Mouse (Mus musculus): Measurements from ENCODE around the gene Mrpl51. TPM values are rescaled to one million over a fixed set of nuclear protein-coding genes. Genes with fewer than 3 reads are reported as not detected.

Mrpl51 gene
- total RNA-seq, 2 experiments from 2014 or later, result 62.6 to 72.8 TPM

Small RNA genes within 50 kb of the gene (microRNA-seq; reads per million reads assigned to microRNA genes)
- gene Mir3098 (1.1 to 1.7 reads per million in 2 experiments), gene Mir8113 (0 reads per million in 2 experiments)

Other genes with a start within 250 kb of the Mrpl51 start
- gene Cops7a, start 226.3 kb upstream of the Mrpl51 start, total RNA-seq (2021), result 100 to 1,000 TPM; 140 to 142 TPM
- 100 to 1,000 TPM; 130 to 142 TPM for gene Pianp, start 195.1 kb upstream of the Mrpl51 start, total RNA-seq (2021)
- gene Zfp384, start 182.7 kb upstream of the Mrpl51 start, total RNA-seq (2021), result 10 to 100 TPM; 41.7 to 42.6 TPM
- 10 to 100 TPM; 60.8 to 61.1 TPM for gene Ing4, start 152.0 kb upstream of the Mrpl51 start, total RNA-seq (2021)
- 1 to 10 TPM; 5.7 to 9.0 TPM for gene Acrbp, start 142.1 kb upstream of the Mrpl51 start, total RNA-seq (2021)
- under 1 TPM; 0.40 to 0.66 TPM for gene Lpar5, start 123.9 kb upstream of the Mrpl51 start, total RNA-seq (2021)
- 100 to 1,000 TPM; 157 TPM for gene Chd4, start 95.8 kb upstream of the Mrpl51 start, total RNA-seq (2021)
- 10 to 100 TPM; 28.8 to 32.3 TPM for gene Nop2, start 59.9 kb upstream of the Mrpl51 start, total RNA-seq (2021)
- gene Iffo1, start 46.6 kb upstream of the Mrpl51 start, total RNA-seq (2021), result 10 to 100 TPM; 51.9 to 57.4 TPM
- gene Gapdh, start 25.3 kb upstream of the Mrpl51 start, total RNA-seq (2021), result 1,000 to 10,000 TPM; 2,273 to 2,303 TPM
- gene Ncapd2, start 100 bp upstream of the Mrpl51 start, total RNA-seq (2021), result 10 to 100 TPM; 23.5 to 29.6 TPM
- gene Vamp1, start 23.8 kb downstream of the Mrpl51 start, total RNA-seq (2021), result 10 to 100 TPM; 46.0 to 46.6 TPM
- gene Tapbpl, start 40.1 kb downstream of the Mrpl51 start, total RNA-seq (2021), result 1 to 10 TPM; 2.0 to 2.9 TPM
- not detected for gene Cd27, start 45.2 kb downstream of the Mrpl51 start, total RNA-seq (2021)
- not detected for gene Tuba3a, start 94.2 kb downstream of the Mrpl51 start, total RNA-seq (2021)
- gene Ltbr, start 122.1 kb downstream of the Mrpl51 start, total RNA-seq (2021), result 1 to 10 TPM; 8.8 to 9.3 TPM
- 1 to 10 TPM; 2.9 TPM for gene Scnn1a, start 128.9 kb downstream of the Mrpl51 start, total RNA-seq (2021)
- gene Tnfrsf1a, start 157.6 kb downstream of the Mrpl51 start, total RNA-seq (2021), result 10 to 100 TPM; 11.5 to 12.3 TPM
- gene Plekhg6, start 189.0 kb downstream of the Mrpl51 start, total RNA-seq (2021), result under 1 TPM; 0.13 to 0.30 TPM

Measured in left cerebral cortex, postnatal 14 days (tissue).